Mouse (Mus musculus) lung, postnatal 0 days (tissue): ENCODE measurements around the gene Ube2i.

ENCODE experiments used
- CTCF ChIP-seq: IDR thresholded peaks from 2 replicates; pipeline ENCODE4 v1.5.1; 2016; ENCODE audit warnings: antibody characterized with exemption, mild to moderate bottlenecking
- EP300 ChIP-seq: IDR thresholded peaks from 2 replicates; pipeline ENCODE4 v1.6.1; 2016; ENCODE audit warnings: antibody characterized with exemption, mild to moderate bottlenecking, control low read depth

DNA sequence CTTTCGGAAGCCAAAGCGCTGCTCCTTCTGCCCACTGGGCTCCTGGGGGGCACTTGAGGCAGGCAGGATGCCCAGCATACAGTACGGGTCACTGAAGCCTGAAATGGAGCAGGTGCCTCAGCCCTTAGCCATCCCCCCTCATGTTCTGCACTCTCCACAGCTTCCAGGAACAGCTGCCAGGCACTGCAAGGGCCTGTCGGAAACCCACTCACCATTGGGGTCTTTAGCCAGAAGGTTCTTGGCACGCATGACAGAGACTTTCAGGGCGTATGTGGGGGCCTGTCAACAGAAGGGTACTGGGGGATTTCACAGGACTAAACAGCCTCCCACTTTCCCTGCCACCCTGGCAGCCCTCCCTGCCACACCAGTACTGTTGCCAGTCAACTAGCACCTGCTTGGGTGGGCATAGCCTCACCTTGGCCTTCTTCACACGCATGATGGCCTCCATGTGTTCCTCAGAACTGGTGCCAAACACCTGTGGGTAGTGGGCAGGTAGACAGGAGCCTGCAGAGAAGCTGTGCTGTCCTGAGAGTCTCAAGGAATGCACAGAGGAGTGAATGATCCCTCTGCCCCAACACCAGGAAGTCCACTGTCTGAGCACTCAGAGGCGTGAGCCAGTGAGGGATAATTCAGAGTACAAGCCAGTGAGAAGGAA, 24.1 kb downstream of the Ube2i start:
- TF ChIP-seq CTCF: no peak
- no peak for TF ChIP-seq EP300
